Mouse (Mus musculus) colon, adult 2 months (tissue): ENCODE results near the gene Bace2. TPM values are rescaled to one million over a fixed set of nuclear protein-coding genes. Genes with fewer than 3 reads are reported as not detected.

ENCODE experiments used
- polyA plus RNA-seq: library from polyadenylated mRNA; depleted of rRNA; stranded (reverse); fragments of >200 nt; gene quantifications from 2 replicates; pipeline ENCODE4 v1.2.3, GENCODE M21; 2012; rRNA removed

Bace2 gene
- polyA plus RNA-seq = 19.8 and 20.0 TPM in 2 replicates

GRCm38 (mm10) chr16:97356499-97357187 is at the start of gene Bace2:
Gene Bace2 (plus strand): TSS chr16:97356742.

GRCm38 (mm10) chr16:97462481-97463181 is 106.1 kb downstream of the Bace2 start, which contains the start of gene Mx1:
Gene Mx1 (minus strand): TSS chr16:97462907.

Other genes starting within 250 kb of the Bace2 start
- gene Dscam, start 186.0 kb upstream of the Bace2 start, polyA plus RNA-seq = 0.06 and 0.10 TPM in 2 replicates
- gene Mx1, start 106.2 kb downstream of the Bace2 start, polyA plus RNA-seq = 1.4 and 1.6 TPM in 2 replicates
- gene Fam3b, start 158.1 kb downstream of the Bace2 start, polyA plus RNA-seq = 96.7 and 133 TPM in 2 replicates